Mouse (Mus musculus) cortical plate, adult 2 months (tissue): Measurements from ENCODE around the gene Inafm1. TPM values are rescaled to one million over a fixed set of nuclear protein-coding genes. Genes with fewer than 3 reads are reported as not detected.

Experiments used
- H3K27ac ChIP-seq: fragments of 200-500 bp; 2 replicates; pipeline ENCODE4 v1.5.1; 2012; ENCODE audit warnings: low read length, control low read depth, inconsistent platforms; ENCODE audit not compliant: insufficient read depth
- H3K4me1 ChIP-seq: fragments of 200-500 bp; 2 replicates; pipeline ENCODE4 v1.6.1; 2011; ENCODE audit warnings: low read length; ENCODE audit not compliant: control insufficient read depth, insufficient read depth
- H3K4me3 ChIP-seq: fragments of 200-500 bp; 2 replicates; pipeline ENCODE4 v1.5.1; 2011; ENCODE audit warnings: mild to moderate bottlenecking, low read length, control low read depth; ENCODE audit not compliant: insufficient read depth
- CTCF ChIP-seq: fragments of 200-500 bp; IDR thresholded peaks from 2 replicates; pipeline ENCODE4 v1.5.1; 2011; ENCODE audit warnings: mild to moderate bottlenecking, control low read depth, low read length; ENCODE audit not compliant: insufficient read depth; ENCODE audit errors: extremely low read depth
- POLR2A ChIP-seq: fragments of 200-500 bp; IDR thresholded peaks from 2 replicates; pipeline ENCODE4 v1.6.1; 2011; ENCODE audit warnings: mild to moderate bottlenecking, low read length, control low read depth; ENCODE audit not compliant: insufficient read depth; ENCODE audit errors: extremely low read depth
- polyA plus RNA-seq: library from polyadenylated mRNA; depleted of rRNA; stranded (reverse); fragments of >200 nt; gene quantifications from 2 replicates; pipeline ENCODE4 v1.2.3, GENCODE M21; 2012; rRNA removed

Gene Inafm1
- polyA plus RNA-seq, 1 experiment: 49.8 TPM

- no peaks in the 10 kb centered on the region for H3K4me1 ChIP-seq
- 0 out of 2 replicates have a peak within 1 kb of the TSS, but pooled peaks have one; percentile 40 for H3K27ac ChIP-seq
- TF ChIP-seq CTCF (no peak), POLR2A (no peak)
- no peak within 1 kb of the TSS for H3K4me3 ChIP-seq
Observed at GRCm38 (mm10) chr7:16244067-16244466, 29.4 kb downstream of the Inafm1 start, which contains the start of gene C5ar2. TSS of gene C5ar2 (minus strand) at chr7:16244154.

- no peak for TF ChIP-seq POLR2A
- TF ChIP-seq CTCF: no peak
- Histone ChIP-seq H3K4me3 (no peak overlapping the region), H3K4me1 (no peaks in the 10 kb centered on the region), H3K27ac (no peak overlapping the region)
Observed at GRCm38 (mm10) chr7:16242198-16242597, 31.2 kb downstream of the Inafm1 start.

GRCm38 (mm10) chr7:16241787-16242186, 31.6 kb downstream of the Inafm1 start:
- TF ChIP-seq POLR2A (no peak), CTCF (no peak)
- H3K27ac ChIP-seq: no peak overlapping the region
- no peak overlapping the region for H3K4me3 ChIP-seq
- H3K4me1 ChIP-seq: no peaks in the 10 kb centered on the region

GRCm38 (mm10) chr7:16240978-16241303, 32.5 kb downstream of the Inafm1 start:
- TF ChIP-seq POLR2A (no peak), CTCF (no peak)

GRCm38 (mm10) chr7:16240281-16240977, 33.0 kb downstream of the Inafm1 start:
- TF ChIP-seq CTCF (no peak), POLR2A (no peak)
- Histone ChIP-seq H3K27ac (no peak overlapping the region), H3K4me3 (no peak overlapping the region), H3K4me1 (no peaks in the 10 kb centered on the region)

More at GRCm38 (mm10) chr7:16240978-16241303, 32.5 kb downstream of the Inafm1 start:
- Histone ChIP-seq H3K4me3 (no peak overlapping the region), H3K27ac (no peak overlapping the region), H3K4me1 (no peaks in the 10 kb centered on the region)

- Histone ChIP-seq H3K4me1 (no peaks in the 10 kb centered on the region), H3K4me3 (no peak overlapping the region), H3K27ac (no peak overlapping the region)
- no peak for TF ChIP-seq CTCF
- no peak for TF ChIP-seq POLR2A
Observed at GRCm38 (mm10) chr7:16239554-16239997, 33.8 kb downstream of the Inafm1 start.

- Histone ChIP-seq H3K4me3 (no peak overlapping the region), H3K4me1 (no peaks in the 10 kb centered on the region), H3K27ac (peak overlapping the region; percentile 77)
- no peak for TF ChIP-seq POLR2A
- no peak for TF ChIP-seq CTCF
Observed at GRCm38 (mm10) chr7:16229869-16230268, 43.5 kb downstream of the Inafm1 start.

Other genes with a start within 250 kb of the Inafm1 start
- 7.8 and 8.5 TPM in 2 replicates for gene Bicra, start 225.7 kb downstream of the Inafm1 start, polyA plus RNA-seq
- gene Zfp541, start 211.8 kb downstream of the Inafm1 start, polyA plus RNA-seq: 0.45 and 0.52 TPM in 2 replicates
- 436 and 444 TPM in 2 replicates for gene Napa, start 175.2 kb downstream of the Inafm1 start, polyA plus RNA-seq
- 51.3 and 58.5 TPM in 2 replicates for gene Kptn, start 153.7 kb downstream of the Inafm1 start, polyA plus RNA-seq
- 164 and 183 TPM in 2 replicates for gene Slc8a2, start 143.8 kb downstream of the Inafm1 start, polyA plus RNA-seq
- gene Meis3, start 98.5 kb downstream of the Inafm1 start, polyA plus RNA-seq: 83.3 and 84.0 TPM in 2 replicates
- 10.8 and 11.5 TPM in 2 replicates for gene Dhx34, start 51.6 kb downstream of the Inafm1 start, polyA plus RNA-seq
- 0.48 and 0.57 TPM in 2 replicates for gene C5ar2, start 29.5 kb downstream of the Inafm1 start, polyA plus RNA-seq
- gene C5ar1, start 14.1 kb downstream of the Inafm1 start, polyA plus RNA-seq: 1.5 and 2.0 TPM in 2 replicates
- gene Ccdc9, start 13.2 kb upstream of the Inafm1 start, polyA plus RNA-seq: 68.9 and 79.1 TPM in 2 replicates
- 8.1 and 11.2 TPM in 2 replicates for gene Bbc3, start 34.8 kb upstream of the Inafm1 start, polyA plus RNA-seq
- 95.8 and 97.1 TPM in 2 replicates for gene Sae1, start 114.2 kb upstream of the Inafm1 start, polyA plus RNA-seq
- 33.9 and 38.9 TPM in 2 replicates for gene Zc3h4, start 127.3 kb upstream of the Inafm1 start, polyA plus RNA-seq
- gene Tmem160, start 179.2 kb upstream of the Inafm1 start, polyA plus RNA-seq: 105 and 115 TPM in 2 replicates
- gene Npas1, start 204.1 kb upstream of the Inafm1 start, polyA plus RNA-seq: 10.7 and 13.0 TPM in 2 replicates